Mouse (Mus musculus) adrenal gland, postnatal 14 days (tissue): ENCODE measurements around the gene Fam184b. TPM values are rescaled to one million over a fixed set of nuclear protein-coding genes. Genes with fewer than 3 reads are reported as not detected.

Source experiments
- DNase-seq: peaks from one replicate; pipeline ENCODE4 v3.0.0; 2021; ENCODE audit warnings: mixed read lengths
- total RNA-seq: library from RNA; stranded (reverse); gene quantifications from 2 replicates; pipeline ENCODE4 v1.2.3, GENCODE M21; 2021

Fam184b gene
- total RNA-seq, 1 experiment from 2014 or later = 0.74 TPM

DNA sequence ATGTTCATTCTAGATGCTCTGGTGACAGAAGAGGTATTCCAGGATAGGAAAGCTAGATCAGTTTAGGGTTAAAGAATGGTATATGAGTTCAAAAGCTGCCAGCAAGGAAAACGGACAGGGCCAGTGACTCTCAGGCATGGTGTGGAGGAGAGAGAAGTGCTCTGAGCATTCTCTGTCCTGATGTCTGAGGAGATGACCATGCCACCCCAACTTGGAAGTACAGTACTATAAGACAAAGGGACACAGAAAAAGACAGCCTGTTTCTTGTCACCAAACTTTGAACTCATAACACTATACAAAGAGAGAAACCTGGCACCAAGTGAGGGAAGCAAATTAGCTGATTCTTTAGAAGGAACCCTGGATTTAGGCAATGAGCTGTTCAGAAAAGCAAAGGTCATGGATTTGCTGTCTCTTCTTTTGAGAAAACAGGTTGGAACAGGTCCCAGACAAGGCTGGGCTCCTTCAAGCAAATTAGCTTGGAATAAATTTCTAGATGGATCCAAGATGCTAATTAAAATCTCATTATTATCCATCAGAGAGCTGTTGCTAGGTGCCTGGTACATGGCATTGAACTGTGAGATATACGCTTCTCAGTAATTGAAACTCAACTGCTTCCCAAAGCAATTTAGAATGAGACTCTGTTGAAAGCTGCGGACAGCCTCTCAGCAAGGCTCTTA is 43.9 kb downstream of the Fam184b start:
- DNase-seq = no peak

DNA sequence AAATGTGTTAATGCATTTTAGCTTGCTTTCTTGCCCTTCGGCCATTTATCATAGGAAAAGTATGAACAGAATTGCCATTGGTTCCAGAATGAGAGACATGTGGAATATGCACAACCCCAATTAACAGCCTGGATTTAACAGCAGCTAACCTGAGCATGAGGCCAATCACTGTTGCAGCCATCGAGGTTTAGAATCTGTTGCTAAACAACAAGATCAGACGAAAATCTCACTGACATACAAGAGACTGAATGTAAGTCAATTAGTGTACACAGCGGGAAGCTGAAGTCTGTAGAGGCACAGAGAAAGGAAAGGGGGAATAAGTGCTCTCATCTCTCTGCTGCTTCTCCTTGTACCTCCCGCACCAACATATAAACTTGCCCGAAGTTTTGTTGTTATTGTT is 46.1 kb downstream of the Fam184b start:
- no peak for DNase-seq

DNA sequence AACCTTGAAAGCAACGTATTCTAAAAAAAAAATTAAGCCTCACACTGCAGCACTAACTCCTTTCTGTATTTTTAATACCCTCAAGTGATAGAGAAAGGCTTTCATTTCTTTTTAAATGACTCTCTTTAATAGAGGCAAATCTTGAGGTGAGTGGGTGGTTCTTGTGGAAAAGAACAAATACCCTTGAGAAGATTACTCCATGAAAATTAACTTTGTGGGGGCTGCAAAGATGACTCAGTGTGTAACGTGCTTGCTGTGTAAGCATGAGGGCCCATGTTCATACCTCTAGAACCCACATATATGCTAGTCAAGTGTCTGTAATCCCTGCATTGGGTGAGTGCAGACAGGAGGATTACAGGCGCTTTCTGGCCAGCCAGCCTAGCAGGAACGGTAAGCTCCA is 49.3 kb downstream of the Fam184b start:
- DNase-seq = no peak

DNA sequence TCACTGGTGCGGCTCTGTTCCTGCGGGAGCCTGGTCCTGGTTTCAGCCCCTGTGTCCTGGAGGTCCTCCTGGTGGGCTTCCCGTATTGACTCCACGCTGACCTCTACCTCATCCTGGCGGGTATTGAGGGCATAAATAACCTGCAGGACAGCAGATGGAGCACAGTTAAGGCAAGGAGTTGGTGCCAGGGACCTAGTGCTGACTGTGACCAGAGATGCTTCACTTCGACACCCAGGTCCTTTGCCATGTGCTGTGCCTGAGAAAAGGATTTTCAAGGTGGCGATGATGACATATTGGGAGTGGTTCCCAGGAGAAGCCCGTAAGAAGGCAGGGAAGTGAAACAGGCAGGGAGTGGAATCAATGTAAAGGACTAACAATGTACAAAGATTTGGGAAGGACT is 54.8 kb downstream of the Fam184b start:
- no peak for DNase-seq

DNA sequence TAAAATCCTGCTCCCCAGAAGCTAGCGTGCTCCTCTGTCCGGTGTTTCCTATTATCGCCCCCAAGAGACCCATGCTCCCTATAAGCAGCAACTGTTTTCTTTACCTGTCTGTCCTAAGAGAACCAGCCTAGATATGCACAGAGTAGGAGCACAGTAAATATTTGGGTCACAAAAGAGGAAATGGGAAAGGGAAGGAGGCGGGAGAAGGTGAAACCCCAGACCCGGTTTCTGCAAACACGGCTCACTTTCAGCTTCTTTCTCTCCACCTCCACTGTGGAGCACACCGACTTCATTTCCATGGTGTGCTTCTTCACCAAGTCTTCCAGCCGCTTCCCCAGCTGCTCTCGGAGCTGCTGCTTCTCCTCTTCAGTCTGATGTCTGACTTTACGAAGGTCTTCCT is 59.1 kb downstream of the Fam184b start:
- no peak for DNase-seq

DNA sequence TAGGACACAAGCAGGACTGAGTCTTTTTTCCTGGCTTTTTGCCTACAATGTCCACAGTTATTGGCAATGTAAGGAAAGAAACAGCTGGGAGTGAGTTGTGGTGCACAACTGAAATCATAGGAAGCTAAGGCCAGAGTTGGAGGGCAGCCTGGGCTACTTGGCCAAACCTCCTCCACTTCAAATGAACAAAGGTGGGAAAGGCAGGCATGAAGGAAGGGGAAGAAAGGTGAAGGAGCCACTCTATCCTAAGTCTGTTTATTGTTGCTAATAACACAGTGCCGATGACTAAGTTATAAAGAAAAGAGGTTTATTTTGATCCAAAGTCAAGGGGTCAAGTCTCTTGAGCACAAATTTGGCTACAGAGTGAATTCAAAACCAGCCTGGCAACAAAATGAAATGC is 62.0 kb downstream of the Fam184b start:
- DNase-seq = peak; percentile 4

DNA sequence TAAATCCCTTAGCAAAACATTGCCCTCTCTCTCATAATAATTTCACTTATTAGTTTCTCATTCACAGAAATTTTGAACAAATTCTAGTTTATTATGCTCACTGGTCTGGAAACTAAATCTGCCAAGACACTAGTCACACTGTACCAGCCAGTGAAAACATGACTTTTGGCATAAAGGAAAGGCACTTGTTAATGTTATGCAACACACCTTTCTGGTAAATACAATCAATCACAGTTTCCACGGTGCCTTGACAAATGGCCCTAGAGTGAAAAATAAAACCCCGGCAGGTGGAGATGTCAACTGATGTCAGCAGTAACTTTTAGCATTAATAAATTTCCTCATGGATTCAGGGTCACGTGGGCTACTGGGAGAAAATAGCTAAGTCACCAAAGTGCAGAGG is 62.7 kb downstream of the Fam184b start:
- no peak for DNase-seq

DNA sequence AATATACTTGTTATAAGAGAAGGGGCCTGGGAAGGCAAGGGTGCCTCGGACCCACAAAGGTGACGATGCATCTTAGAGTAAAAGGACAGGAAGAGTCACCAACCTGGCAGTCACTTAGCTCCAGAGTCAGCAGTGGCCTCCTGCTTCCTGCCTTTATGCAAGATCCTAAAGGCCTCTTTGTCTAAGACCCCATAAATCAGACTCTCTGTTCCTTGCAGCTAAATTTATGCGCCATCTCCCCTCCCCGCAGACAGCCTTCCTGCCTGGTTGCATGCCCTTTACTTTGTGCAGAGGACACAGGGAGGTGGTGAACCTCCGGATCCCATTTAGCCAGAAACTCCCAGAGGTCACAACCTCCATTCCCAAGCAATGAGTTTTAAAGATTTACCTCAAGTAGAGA is 66.6 kb downstream of the Fam184b start:
- DNase-seq = peak; percentile 39

DNA sequence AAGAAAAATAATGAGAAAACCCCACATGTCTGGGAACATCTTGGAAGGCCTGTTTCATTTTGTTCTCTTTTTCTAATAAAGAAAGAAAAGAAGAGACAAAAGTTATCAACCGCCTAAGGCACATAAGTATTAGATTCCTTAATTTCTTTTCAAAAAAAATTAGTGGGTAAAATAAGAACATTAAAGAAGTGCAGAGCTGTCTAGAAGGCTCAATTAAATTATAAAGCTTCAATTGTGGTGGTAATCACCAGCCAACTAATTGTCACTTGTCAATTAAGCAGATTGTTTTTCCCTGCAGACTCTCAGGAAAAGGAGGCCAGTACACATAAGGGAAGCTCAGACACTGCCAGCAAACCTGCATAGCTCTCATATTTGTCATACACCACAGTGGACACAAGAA is 73.6 kb downstream of the Fam184b start:
- DNase-seq = no peak

DNA sequence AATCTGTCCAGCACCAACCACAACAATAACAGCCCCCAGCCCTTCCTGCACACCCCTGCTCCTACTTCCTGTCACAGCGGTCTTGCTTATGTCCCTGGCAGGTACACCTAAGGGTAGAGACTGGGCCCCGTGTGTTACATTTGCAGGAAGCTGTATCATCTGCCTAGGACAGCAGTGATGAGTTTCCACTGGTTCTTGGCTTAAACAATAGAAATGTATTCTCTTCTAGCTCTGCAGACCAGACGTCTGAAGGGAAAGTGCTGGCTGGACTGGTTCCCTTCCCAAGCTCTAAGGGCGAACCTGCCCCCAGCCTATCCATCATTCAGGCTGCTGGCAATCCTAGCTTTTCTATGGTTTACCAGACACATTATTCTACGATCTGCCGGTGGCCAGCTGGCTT is 75.4 kb downstream of the Fam184b start:
- DNase-seq = peak; percentile 19

DNA sequence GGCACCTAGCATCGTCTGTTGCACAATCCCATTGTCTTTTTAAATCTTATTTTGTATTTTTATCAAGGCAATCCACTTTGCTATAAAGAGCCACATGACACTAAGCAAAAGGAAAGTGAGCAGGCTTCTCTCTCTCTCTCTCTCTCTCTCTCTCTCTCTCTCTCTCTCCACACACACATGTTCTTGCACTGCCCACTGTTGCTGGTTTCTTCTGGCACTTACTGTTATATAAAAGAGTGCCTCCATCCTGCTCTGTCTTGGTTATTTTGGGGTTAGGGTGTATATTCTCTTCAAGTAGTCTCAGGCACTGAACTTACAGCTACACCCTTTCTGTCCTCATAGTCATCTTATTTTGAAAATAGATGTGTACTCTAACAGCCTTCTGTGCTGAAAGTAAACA is 89.8 kb downstream of the Fam184b start:
- no peak for DNase-seq

DNA sequence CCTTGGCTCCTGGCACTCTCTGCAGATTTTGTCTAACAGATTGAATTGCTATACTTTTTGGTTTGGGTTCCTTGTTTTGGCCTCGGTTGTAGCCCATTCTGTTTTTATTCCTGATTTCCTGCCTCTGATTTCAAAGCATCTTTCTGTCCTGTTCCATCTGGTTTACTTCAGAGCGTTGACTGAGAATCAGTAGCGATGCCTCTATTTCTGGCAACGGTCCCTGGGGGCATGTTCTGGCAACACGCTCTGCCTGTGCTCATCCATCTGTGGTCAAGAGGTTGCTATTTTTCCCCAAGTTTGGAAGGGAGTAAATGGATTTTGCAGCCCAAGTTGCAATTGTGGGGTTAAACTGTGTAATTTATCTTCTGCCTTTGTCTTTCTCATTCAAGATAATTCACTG is 96.0 kb downstream of the Fam184b start:
- DNase-seq = peak; percentile 47

DNA sequence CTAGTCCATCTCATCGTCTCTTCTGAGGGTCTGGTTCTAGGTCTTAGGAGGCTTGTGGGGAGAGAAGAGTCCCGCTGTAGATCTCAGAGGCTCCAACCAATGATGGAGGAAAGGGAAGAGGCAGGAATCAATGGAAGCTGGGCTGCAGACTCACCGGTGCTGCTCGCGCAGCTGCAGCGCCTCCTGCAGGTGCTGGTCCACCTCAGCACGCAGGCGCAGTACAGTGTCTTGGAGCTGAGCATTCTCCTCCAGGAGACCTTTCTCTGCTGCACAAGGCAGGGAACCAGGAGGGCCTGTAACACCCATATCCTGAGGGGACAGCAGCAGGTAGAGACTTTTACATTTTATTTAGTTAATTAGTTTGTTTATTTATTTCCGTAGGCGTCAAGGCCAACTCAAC is 99.9 kb downstream of the Fam184b start:
- DNase-seq = no peak

DNA sequence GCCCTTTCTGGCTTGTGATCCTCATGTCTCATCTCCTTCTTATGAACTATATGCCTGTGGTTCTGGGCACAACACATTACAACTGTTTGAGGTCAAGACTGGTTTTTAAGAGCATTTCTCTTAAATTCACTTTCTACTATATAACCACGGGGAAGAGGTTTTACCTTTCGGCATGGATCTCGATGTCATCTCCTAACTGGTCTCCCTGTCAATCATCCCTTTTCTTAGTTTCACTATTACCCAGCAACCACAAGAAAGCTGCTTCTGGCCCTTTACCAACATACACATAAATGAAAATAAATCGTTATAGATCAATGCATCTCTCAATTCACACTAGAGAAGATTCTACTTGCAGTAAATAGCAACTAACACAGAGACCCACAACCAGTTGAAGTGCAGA is 104.2 kb downstream of the Fam184b start:
- DNase-seq = no peak

DNA sequence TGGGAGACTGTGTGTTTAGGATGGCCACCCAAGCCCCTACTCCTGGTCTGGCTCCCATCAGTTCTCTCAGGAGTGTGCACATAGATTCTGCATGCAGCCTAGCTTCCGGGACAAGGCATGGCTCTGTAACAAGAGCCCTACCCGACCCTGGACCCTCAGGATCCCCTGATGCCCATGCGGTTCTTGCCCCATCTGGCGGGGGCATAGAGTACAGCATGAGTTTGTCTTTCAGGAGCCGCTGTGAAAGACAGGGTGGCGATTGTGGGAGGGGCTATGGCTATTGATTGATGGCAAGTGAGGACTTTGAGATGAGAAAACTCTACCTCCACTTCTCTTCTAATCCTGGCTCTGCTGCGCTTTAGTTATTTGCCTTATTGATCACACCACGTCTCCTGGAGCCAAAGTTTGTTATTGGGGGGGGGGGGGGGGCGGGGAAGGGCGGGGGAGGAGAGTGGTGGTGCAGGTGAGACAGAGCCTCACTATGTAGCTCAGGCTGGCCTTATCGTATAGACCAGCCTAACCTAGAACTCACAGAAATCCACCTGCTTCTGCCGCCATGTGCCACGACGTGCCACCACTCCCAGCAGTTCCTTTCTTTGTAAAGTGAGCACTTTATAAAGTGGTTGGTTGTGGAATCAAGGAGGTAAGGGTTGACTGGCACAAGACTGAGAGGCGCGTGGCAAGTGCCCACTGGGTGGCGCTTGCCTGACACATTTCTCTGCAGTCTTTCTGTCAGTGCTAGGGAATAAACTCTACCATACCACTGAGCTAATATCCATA is 104.9 kb downstream of the Fam184b start:
- DNase-seq = peak; percentile 80

DNA sequence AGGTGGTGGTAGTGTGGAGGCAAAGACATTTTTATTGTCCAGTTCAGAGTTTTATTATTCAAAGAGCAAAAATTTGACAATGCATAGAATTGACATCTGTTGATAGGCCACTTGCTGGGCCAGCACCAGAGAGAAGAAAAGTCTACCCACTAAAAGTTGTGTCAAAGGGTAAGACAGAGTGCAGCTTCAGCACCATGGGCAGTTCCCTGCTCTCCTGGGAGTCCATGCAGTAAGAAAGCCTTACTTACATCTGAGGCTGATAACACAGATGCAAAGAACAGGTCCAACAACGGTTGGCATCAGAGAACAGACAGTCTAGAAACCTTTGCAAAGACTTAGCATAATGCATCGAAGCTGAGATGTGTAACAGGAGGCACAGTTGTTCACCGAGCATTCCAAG is 109.7 kb downstream of the Fam184b start:
- DNase-seq = peak; percentile 59

DNA sequence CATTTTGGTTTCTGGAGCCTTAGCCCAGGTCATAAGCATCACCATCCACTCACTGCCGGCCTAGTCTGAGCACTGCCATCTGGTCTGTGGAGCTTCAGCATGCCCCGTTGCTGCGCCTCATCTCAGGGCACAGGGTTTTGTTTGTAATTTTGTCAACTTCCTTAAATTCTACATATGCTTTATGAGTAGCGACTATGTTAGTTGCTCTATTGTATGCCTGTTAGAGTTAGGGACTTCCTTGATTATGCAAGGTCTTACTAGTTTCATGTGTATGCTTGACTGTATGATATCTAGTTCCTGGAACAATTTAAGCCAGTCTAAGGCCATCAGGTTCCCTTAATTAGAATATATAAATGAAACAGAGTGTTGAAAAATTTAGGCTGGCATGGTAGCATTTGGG is 113.1 kb downstream of the Fam184b start:
- no peak for DNase-seq

DNA sequence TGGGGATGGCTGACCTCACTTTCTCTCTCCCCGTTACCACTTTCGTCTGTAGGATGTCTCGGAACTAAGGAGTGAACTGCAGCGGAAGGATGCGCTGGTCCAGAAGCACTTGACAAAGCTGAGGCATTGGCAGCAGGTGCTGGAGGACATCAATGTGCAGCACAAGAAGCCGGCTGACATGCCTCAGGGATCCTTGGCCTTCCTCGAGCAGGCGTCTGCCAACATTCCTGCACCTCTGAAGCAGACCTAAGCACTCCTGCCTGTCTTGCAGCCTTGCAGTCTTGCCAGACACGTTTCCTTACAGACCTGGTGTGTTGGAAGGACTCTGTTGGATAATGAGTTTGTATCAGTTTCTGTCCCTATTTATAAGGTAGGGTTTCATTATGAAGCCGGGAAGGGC is 114.3 kb downstream of the Fam184b start:
- DNase-seq = no peak

DNA sequence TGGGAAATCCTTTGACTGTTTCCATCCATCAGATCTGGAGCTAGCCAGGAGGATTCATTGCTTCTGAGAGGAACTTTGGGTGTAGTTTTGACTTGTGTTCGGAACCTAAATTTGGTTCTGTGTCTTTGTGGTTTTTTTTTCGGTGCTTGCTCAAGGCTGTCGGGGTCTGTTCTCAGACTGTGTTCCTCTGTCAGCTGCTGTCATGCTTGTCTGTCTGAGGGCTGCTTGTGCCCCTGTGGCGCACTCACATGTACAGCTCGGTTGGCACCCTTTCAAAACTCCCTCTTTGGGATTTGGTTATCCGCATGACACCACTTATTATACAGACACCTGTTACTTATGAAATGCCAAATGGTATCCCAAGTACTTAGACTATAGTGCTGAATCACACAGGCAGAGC is 117.8 kb downstream of the Fam184b start:
- no peak for DNase-seq

DNA sequence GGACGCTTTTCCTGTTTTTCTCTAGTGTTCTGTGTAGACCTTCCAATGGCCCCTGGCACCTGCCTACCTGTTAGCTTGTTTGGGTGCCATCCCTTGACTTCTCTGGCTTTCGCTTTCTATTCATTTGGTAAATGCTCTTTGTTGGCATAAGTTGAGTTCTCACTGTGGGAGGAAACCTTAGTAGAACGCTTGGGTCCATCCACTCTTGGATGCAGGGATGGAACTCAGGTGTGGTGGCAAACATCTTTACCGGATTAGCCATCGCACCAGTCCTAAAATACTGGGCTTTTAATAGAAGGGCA is 118.7 kb downstream of the Fam184b start:
- no peak for DNase-seq

DNA sequence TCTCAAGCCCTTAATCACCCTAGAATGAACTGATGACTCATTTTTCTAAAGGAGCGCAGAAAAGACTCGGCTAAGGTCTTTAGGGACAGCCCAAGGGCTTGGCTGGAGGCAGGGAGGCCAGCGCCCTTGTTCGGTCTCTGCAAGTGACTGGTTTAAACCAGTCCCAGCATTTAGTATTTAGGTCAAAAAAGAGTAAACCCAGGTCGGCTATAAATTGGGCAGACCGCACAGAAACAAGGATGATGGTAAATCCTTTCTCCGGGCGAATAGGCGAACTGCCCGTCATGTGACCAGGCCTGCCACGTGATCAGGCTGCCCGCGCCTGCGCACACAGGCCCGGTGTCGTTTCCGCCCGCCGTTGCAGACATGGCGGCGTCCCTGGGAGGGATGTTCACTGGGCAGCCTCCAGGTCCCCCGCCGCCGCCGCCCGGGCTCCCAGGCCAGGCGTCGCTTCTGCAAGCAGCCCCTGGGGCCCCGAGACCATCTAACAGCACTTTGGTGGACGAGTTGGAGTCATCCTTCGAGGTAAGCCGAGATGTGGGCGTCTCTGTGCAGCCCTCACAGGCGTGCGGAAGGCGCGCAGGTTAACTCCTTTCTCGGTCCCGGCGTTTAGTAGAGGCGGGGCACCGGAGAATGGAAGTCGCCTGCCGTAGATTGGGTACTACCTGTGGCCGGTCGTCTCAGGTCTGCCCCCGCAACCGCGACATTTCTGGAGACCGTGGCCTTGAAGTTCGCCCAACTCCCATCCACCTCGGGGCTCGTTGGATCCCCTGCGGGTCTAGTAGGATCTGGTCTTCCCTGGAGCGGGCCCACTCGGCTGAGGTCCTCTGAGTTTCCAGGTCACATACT is 119.2 kb downstream of the Fam184b start, which contains the start of gene Med28:
Gene Med28, plus strand, starts transcription at position 270 of the 849 bp plus-strand sequence.
- DNase-seq = peak; percentile 97

DNA sequence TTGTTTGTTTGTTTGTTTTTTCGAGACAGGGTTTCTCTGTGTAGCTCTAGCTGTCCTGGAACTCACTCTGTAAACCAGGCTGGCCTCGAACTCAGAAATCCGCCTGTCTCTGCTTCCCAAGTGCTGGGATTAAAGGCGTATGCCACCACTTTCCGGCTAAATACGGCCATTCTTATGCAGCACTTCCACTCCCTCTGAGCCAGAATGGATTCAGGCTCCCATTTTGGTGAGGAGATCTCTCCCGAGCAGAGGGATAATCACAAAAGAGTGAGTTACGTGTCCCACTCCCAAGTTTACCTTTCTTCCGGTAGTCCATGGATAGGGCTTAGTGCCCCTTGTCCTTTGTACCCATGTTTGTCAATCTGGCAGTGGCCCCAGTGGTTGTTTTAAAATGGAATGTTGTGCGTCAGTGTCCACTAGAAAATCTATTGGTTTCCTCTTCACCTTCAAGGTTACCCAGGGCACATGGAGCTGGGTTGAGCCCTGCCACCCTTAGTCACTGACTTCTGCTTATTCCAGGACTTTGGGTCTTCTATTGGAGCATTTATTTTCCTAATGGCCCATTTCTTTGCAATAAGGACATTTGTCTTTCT is 124.2 kb downstream of the Fam184b start:
- DNase-seq = no peak

DNA sequence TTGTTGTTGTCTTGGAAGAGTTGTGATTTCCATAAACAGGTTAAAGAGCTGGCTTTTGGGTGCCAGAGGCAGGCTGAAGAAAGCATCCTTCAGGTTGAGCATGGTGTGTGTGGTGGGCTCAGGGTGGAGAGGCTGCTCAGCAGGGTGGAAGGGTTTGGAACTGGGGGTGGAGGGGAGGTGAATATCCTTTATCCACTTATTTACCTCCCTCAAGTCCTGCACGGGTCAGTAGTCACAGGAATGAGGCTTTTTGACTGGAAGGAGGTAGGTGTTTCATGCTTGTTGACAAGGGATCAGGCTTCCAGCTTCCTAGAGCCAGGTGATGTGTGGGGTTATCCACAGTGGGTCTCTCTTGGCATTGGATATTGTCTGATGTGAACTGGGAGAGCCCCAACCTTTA is 124.8 kb downstream of the Fam184b start:
- DNase-seq = no peak
